Mouse (Mus musculus) hindbrain, embryonic 10.5 days (tissue): ENCODE results near the gene Taf8. TPM values are rescaled to one million over a fixed set of nuclear protein-coding genes. Genes with fewer than 3 reads are reported as not detected.
A peak's percentile ranks its signal among the peaks of the same experiment; 100 is the strongest.

Source experiments
- DNase-seq: peaks from one replicate; pipeline ENCODE4 v3.0.0-alpha.2; 2017; ENCODE audit warnings: low spot score
- H3K27ac ChIP-seq: fragments of 300-500 bp; sonication (generic); 2 replicates; pipeline ENCODE4 v1.5.1; 2016; ENCODE audit warnings: mild to moderate bottlenecking, moderate library complexity
- H3K27me3 ChIP-seq: fragments of 300-500 bp; sonication (generic); 2 replicates; pipeline ENCODE4 v1.6.1; 2016; ENCODE audit warnings: mild to moderate bottlenecking; ENCODE audit not compliant: poor library complexity, insufficient read depth, severe bottlenecking
- H3K36me3 ChIP-seq: fragments of 300-500 bp; sonication (generic); 2 replicates; pipeline ENCODE4 v1.6.1; 2016; ENCODE audit warnings: mild to moderate bottlenecking, moderate library complexity
- H3K4me1 ChIP-seq: fragments of 300-500 bp; sonication (generic); replicated peaks from 2 replicates; pipeline ENCODE4 v1.6.1; 2016; ENCODE audit warnings: mild to moderate bottlenecking
- H3K4me3 ChIP-seq: fragments of 300-500 bp; sonication (generic); 2 replicates; pipeline ENCODE4 v1.5.1; 2016; ENCODE audit warnings: mild to moderate bottlenecking, moderate library complexity
- H3K9me3 ChIP-seq: fragments of 300-500 bp; sonication (generic); 2 replicates; pipeline ENCODE4 v1.6.1; 2016; ENCODE audit warnings: mild to moderate bottlenecking, moderate library complexity
- WGBS: fragments of 180-500 bp; shearing (Covaris S2); methylation state at CpG from one replicate; pipeline ENCODE4 v1.1.7; 2016; 5-methylcytosine and 5-hydroxymethylcytosine counted together
- polyA plus RNA-seq: library from polyadenylated mRNA; unstranded; fragments of >200 nt; fragmentation: Nextera tagmentation; extraction: Ambion mirVana; gene quantifications from 2 replicates; pipeline ENCODE4 v1.2.1, GENCODE M21; 2016

Gene Taf8
- polyA plus RNA-seq, 1 experiment from 2014 or later: 36.0 TPM

DNA sequence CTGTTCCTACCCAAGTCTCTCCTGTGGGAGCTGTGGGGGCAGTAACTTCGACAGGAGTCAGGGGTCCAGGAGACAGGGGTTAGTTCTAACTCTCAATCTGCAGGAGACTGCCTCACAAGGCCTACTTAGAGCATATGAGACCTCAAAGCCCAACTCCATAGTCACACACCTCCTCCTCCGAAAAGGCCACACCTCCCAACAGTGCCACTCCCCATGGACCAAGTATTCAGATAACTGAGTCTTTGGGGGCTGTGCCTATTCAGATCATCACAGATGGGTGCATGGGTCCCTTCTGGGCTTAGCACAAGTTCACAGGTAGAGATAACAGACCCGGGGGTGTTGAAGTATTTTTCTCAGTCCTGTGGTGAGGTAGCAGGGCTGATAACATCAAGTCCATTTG lies 40.4 kb downstream of the Taf8 start:
- Histone ChIP-seq H3K36me3 (no peaks in the 10 kb centered on the region), H3K27ac (no peak overlapping the region), H3K4me3 (no peak overlapping the region), H3K9me3 (no peaks in the 10 kb centered on the region), H3K27me3 (peaks cover 59% of the 10 kb centered on the region), H3K4me1 (peaks cover 40% of the 10 kb centered on the region)
- no peak for DNase-seq
- WGBS: 68% methylated on average over 3 of the region's 3 CpGs

DNA sequence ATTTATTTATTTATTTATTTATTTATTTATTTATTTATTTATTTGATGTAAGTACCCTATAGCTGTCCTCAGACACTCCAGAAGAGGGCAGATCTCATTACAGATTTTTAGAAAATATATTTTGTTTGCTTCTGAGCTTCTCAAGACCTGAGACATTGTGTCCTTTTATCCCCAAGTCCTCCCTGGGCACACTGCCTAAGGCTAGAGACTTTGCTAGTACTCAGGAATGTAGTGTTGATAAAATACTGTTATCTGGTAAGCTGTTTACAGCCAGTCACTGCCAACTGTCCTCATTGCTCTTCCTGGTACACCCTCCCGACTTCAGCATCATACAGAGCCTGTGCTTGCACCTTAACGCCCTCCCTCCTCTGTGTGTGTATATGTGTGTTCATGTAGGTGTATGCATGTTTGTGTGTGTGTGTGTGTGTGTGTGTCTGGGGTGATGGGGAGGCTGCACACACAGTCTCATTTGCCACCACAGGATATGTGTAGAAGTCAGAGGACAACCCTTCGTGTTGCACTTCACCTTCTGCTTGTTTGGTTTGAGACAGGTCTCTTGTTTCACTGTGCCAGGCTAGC lies 42.7 kb downstream of the Taf8 start:
- peaks cover 36% of the 10 kb centered on the region for H3K27me3 ChIP-seq
- peaks cover 18% of the 10 kb centered on the region for H3K4me1 ChIP-seq
- no peak overlapping the region for H3K4me3 ChIP-seq
- no peak overlapping the region for H3K27ac ChIP-seq
- H3K9me3 ChIP-seq: no peaks in the 10 kb centered on the region
- 81% methylated on average over 3 of the region's 3 CpGs for WGBS
- no peaks in the 10 kb centered on the region for H3K36me3 ChIP-seq
- no peak for DNase-seq

- WGBS: 96% methylated on average over 2 of the region's 2 CpGs
- no peak overlapping the region for H3K4me3 ChIP-seq
- H3K27me3 ChIP-seq: peaks cover 32% of the 10 kb centered on the region
- no peaks in the 10 kb centered on the region for H3K9me3 ChIP-seq
- H3K36me3 ChIP-seq: no peaks in the 10 kb centered on the region
- H3K4me1 ChIP-seq: peaks cover 13% of the 10 kb centered on the region
- DNase-seq: no peak
- no peak overlapping the region for H3K27ac ChIP-seq
These were observed 43.2 kb downstream of the Taf8 start for GRCm38 (mm10) chr17:47458936-47459335.

DNA sequence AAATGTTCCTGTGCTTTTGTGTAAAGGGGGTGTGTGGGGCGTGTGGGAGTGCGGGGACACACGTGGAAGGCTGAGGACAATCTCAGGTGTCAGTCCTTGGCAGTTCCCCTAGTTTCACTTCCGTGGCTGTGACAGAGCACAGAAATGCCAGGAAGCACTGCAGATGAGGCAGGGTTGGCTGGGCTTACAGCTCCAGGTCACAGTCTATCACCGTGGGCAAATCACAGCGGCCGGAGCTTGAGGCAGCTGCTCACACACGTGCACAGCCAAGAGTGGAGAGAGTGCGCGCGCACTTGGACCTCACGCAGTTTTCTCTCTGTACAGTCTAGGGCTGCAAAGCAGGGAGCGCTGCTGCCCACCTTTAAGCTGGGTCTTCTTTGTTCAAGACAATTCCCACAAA lies 43.8 kb downstream of the Taf8 start:
- DNase-seq: no peak
- Histone ChIP-seq H3K36me3 (no peaks in the 10 kb centered on the region), H3K27me3 (peaks cover 27% of the 10 kb centered on the region), H3K4me3 (no peak overlapping the region), H3K4me1 (peaks cover 8% of the 10 kb centered on the region; the same call in 1 of the 2 replicates), H3K9me3 (no peaks in the 10 kb centered on the region), H3K27ac (no peak overlapping the region)
- WGBS: 87% methylated on average over 13 of the region's 13 CpGs

GRCm38 (mm10) chr17:47454675-47455074 lies 47.4 kb downstream of the Taf8 start:
- Histone ChIP-seq H3K9me3 (no peaks in the 10 kb centered on the region), H3K4me1 (peaks cover 25% of the 10 kb centered on the region), H3K27me3 (no peaks in the 10 kb centered on the region), H3K4me3 (no peak overlapping the region), H3K36me3 (no peaks in the 10 kb centered on the region), H3K27ac (no peak overlapping the region)
- no peak for DNase-seq
- WGBS: 81% methylated on average over 8 of the region's 8 CpGs

- Histone ChIP-seq H3K4me3 (no peak overlapping the region), H3K4me1 (peaks cover 38% of the 10 kb centered on the region), H3K9me3 (no peaks in the 10 kb centered on the region), H3K27ac (no peak overlapping the region), H3K36me3 (no peaks in the 10 kb centered on the region), H3K27me3 (no peaks in the 10 kb centered on the region)
- WGBS: 51% methylated on average over 7 of the region's 7 CpGs
- no peak for DNase-seq
These were observed 49.2 kb downstream of the Taf8 start for GRCm38 (mm10) chr17:47452886-47453285.

GRCm38 (mm10) chr17:47450880-47451565 lies 51.1 kb downstream of the Taf8 start:
- H3K9me3 ChIP-seq: no peaks in the 10 kb centered on the region
- H3K27ac ChIP-seq: no peak overlapping the region
- peaks cover 46% of the 10 kb centered on the region for H3K4me1 ChIP-seq
- no peak overlapping the region for H3K4me3 ChIP-seq
- DNase-seq: no peak
- 76% methylated on average over 12 of the region's 12 CpGs for WGBS
- H3K27me3 ChIP-seq: no peaks in the 10 kb centered on the region
- no peaks in the 10 kb centered on the region for H3K36me3 ChIP-seq

DNA sequence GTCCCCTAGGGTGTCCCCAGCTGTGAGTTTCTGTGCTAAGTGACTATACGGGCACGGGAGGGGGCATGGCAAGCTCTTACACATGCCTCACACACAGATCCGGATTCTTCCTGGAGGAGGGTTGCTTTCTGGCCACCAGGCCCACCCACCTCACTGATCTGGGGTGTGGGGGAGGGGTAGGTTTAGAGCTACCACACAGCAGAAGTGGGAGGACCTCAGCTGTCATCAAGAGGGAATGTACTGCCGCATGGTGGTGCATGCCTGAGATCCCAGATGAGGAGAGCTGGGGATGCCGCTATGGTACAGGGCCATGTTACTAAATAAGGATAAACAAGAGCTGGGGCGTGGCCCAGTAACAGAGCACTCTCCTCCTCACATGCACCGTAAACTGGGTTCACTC lies 51.9 kb downstream of the Taf8 start:
- no peaks in the 10 kb centered on the region for H3K36me3 ChIP-seq
- H3K27me3 ChIP-seq: no peaks in the 10 kb centered on the region
- H3K27ac ChIP-seq: no peak overlapping the region

DNA sequence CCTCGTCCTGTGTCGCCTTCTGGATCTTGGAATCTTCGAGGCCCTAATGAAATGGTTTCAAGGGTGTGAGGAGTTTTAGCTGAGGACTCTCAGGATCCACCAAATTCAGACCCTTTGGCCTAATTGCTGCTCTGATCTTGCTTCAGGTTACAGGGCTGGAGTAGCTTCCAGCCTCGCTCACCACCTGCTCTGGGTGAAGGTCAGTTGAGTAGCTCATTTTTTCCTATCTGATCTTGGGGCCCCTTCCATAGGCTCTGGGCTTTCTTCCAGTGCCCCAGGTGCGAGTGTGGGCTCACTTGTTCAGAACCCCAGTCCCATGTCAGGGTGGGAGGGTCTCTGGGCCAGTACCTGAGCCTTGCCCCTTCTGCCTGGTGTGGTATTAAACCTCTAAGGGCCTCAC lies 52.7 kb downstream of the Taf8 start:
- 72% methylated on average over 5 of the region's 5 CpGs for WGBS
- Histone ChIP-seq H3K4me3 (no peak overlapping the region), H3K4me1 (peaks cover 54% of the 10 kb centered on the region), H3K36me3 (no peaks in the 10 kb centered on the region), H3K9me3 (no peaks in the 10 kb centered on the region), H3K27ac (peak overlapping the region; percentile 46; the same call in 1 of the 2 replicates), H3K27me3 (0 out of 2 replicates have a peak, but pooled peaks cover 2% of the 10 kb centered on the region)
- no peak for DNase-seq

More for the DNA sequence above, 51.9 kb downstream of the Taf8 start:
- no peak for DNase-seq
- peaks cover 54% of the 10 kb centered on the region for H3K4me1 ChIP-seq
- H3K9me3 ChIP-seq: no peaks in the 10 kb centered on the region
- WGBS: 33% methylated on average over 7 of the region's 7 CpGs
- no peak overlapping the region for H3K4me3 ChIP-seq

GRCm38 (mm10) chr17:47448523-47449372 lies 53.3 kb downstream of the Taf8 start:
- Histone ChIP-seq H3K27ac (peak overlapping the region; percentile 46; the same call in 1 of the 2 replicates), H3K27me3 (peaks cover 8% of the 10 kb centered on the region; the same call in 1 of the 2 replicates), H3K4me1 (peaks cover 57% of the 10 kb centered on the region), H3K36me3 (no peaks in the 10 kb centered on the region), H3K4me3 (no peak overlapping the region), H3K9me3 (no peaks in the 10 kb centered on the region)
- WGBS: 45% methylated on average over 8 of the region's 8 CpGs
- DNase-seq: no peak

DNA sequence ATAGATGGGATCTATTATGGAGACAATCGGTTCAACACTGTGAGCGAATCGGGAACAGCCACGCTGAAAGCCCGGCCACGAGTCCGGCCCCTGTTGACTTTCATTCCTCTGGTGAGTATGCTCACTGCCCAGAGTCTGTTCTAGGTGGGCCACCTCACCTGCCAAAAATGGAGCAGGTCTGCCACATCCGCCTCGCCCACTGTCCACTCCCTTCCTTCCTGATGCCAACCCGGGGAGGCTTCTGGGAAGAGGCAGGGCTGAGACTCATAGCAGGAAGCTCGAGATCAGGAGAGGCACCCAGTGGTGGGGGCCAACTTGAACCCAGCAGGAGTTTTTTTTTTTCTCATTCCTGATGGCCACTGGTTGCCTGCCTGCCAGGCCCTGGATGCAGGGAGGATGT lies 55.5 kb downstream of the Taf8 start:
- 89% methylated on average over 11 of the region's 11 CpGs for WGBS
- Histone ChIP-seq H3K36me3 (no peaks in the 10 kb centered on the region), H3K4me1 (peaks cover 52% of the 10 kb centered on the region), H3K4me3 (no peak overlapping the region), H3K9me3 (no peaks in the 10 kb centered on the region), H3K27me3 (peaks cover 9% of the 10 kb centered on the region; the same call in 1 of the 2 replicates), H3K27ac (no peak overlapping the region)
- DNase-seq: no peak

DNA sequence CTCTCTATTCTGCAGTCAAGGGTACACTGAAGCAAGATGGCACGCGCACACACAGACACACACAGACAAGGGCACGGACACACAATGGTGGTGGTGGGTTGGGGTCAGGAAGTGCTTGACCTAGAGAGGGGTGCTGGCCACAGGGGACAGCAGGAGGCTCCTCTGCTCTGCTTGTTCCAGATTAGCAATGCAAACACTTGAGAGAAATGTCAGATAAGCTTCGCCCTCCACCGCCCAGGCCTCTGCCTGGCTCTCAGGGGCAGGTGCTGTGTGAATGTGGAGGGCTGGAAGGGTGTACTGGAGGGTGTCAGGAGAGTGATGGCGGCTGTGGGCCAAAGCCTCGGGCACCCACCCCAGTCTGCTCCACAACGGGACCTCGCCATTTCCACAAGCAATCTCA lies 56.1 kb downstream of the Taf8 start:
- Histone ChIP-seq H3K4me3 (no peak overlapping the region), H3K9me3 (no peaks in the 10 kb centered on the region), H3K36me3 (no peaks in the 10 kb centered on the region), H3K27me3 (peaks cover 12% of the 10 kb centered on the region), H3K4me1 (peaks cover 52% of the 10 kb centered on the region), H3K27ac (peak overlapping the region; percentile 50)
- DNase-seq: no peak
- WGBS: 59% methylated on average over 9 of the region's 9 CpGs

GRCm38 (mm10) chr17:47445518-47445917 lies 56.6 kb downstream of the Taf8 start:
- Histone ChIP-seq H3K4me1 (peaks cover 54% of the 10 kb centered on the region), H3K27ac (no peak overlapping the region), H3K4me3 (no peak overlapping the region), H3K27me3 (peaks cover 17% of the 10 kb centered on the region), H3K9me3 (no peaks in the 10 kb centered on the region), H3K36me3 (no peaks in the 10 kb centered on the region)
- no peak for DNase-seq
- 68% methylated on average over 11 of the region's 11 CpGs for WGBS
